Mouse (Mus musculus) ES-Bruce4 (cell line): Measurements from ENCODE around the gene Ttc13.

Experiments used
- CTCF ChIP-seq: IDR thresholded peaks from one replicate; pipeline ENCODE4 v1.8.1; 2011; ENCODE audit warnings: low read depth, low read length
- EP300 ChIP-seq: IDR thresholded peaks from 2 replicates; pipeline ENCODE4 v1.6.1; 2011; ENCODE audit warnings: low read depth, low read length; ENCODE audit not compliant: insufficient read depth
- POLR2A ChIP-seq: IDR thresholded peaks from one replicate; pipeline ENCODE4 v1.8.1; 2011; ENCODE audit warnings: low read length; ENCODE audit not compliant: insufficient read depth

DNA sequence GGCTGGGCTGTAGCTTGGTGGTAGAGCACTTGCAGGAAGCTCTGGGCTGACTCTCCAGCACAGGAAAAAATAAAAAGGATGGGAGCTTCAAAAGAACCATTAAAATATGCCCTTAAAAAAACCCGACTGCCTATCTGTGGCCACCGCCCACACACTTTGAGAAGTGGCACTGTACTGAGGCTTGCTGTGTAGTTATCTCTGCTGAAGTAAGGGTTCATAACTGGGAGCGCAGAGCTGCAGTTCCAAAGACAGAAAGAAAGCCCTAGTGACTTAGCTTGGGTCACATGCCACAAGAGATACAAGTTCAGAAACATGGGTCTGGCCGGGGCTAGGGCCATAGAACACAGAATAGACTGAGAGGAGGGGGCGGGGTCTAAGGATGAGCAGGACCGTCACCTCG is 63.8 kb downstream of the Ttc13 start:
- TF ChIP-seq POLR2A (no peak), CTCF (no peak), EP300 (no peak)
